Mouse (Mus musculus) frontal cortex, postnatal 14 days (tissue): Measurements from ENCODE around the gene Itga1.

ENCODE experiments used
- DNase-seq, 2 experiments: peaks; one replicate each; pipeline ENCODE4 v3.0.0; 2022; ENCODE audit warnings: low spot score in 2 of 2

Itga1 gene

DNA sequence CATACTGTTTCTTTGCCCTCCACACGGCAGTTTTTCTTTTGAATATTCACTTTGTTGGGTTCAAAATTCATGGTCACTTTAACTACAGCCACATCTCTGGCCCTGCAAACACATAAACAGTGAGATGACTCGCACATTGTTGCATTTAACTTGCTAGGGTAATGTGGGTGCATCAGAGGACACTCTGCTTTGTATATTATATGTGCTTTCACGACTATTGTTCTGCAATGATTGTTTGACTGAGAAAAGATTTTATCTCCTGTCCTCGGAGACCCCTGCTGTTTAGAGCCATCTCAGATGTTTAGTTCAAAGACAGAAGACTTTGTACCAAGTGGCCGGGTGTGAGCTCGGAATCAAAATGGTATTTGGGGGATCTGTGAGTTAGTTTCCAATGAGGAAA, 114.1 kb downstream of the Itga1 start:
- DNase-seq = no peak

DNA sequence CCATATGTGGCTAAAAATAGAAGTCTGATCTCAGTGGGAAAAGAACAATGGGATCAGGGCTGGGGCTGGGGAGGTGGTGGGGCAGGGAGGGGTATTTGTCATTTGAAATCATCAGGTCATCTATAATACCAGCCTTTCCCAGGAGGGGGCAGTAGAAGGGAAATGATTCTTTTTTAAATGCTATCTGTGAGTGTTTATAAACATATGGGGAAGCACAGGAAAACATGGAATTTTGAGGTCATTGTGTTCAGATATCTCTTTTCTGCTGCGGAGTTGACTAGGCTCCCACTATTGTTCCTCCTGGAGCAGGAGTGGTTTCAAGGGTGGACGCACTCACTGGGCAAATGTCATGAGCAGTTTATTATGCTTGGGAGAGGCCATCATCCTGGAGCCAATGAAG, 114.6 kb downstream of the Itga1 start:
- DNase-seq = no peak

DNA sequence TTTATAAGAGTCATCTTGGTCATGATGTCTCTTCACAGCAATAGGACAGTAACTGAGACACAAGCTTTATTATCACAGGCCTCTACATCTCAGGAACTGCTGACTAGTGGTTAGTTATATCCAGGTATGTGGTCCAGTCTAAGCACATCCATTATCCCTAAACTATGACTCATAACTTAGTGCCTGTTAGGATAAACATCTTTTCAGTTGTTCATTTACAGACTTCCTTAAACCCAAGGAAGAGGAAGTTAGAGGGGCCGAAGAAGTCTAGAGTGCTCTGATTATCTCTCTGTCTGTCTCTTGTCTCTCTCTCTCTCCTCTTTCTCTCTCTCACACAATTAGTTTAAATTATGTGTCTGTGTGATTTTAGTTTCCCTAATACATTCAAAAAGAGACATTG, 117.1 kb downstream of the Itga1 start:
- DNase-seq = no peak

DNA sequence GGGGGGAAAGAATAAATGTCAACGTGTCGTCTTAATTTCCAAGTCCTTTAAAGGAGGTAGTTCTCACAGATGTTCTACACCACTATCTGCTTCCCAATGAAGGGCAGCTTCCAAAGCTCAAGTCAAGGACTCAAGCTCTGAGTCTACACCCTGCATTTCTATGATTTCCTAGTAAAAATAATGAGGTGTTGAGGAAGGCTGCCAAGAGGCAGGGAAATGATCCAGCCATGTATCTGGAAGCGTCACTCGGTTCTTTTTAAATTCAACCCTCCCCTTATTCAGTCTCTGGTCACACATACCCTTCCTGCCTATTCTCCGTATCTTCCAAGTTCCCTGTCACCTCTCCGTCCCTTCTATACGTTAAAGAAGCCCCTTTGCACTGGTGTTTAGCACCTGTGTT, 118.6 kb downstream of the Itga1 start:
- no peak for DNase-seq

DNA sequence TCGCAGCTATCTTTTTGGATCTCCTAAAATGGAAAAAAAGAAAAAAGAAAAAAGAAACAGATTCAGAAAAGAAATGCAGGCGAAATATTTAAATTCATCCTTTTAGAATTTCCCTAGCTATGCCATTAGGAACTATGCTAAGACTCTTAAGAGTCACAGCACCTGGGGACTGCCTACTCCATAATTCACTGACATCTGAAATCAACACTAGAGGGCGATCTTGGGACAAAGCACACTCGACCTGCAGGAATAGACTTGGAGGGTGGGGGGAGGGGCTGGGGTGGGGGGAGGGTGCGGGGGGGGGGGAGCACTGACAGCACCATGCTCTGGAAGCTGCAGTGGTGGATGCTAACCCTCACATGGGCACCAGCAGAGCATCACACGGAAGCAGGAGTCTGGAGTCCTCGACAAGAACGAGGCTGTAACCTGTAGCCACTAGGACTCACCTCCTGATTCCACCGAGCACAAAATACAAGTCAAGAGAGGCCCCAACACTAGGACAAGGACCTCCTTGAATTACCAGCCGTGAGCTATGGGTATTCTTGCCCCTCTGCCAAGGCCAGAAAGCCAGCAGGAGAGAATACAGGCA, 120.8 kb downstream of the Itga1 start:
- no peak for DNase-seq

- DNase-seq = no peak
Measured at GRCm38 (mm10) chr13:114974484-114975042, 127.2 kb downstream of the Itga1 start.

GRCm38 (mm10) chr13:114971905-114972304, 129.9 kb downstream of the Itga1 start:
- no peak for DNase-seq

DNA sequence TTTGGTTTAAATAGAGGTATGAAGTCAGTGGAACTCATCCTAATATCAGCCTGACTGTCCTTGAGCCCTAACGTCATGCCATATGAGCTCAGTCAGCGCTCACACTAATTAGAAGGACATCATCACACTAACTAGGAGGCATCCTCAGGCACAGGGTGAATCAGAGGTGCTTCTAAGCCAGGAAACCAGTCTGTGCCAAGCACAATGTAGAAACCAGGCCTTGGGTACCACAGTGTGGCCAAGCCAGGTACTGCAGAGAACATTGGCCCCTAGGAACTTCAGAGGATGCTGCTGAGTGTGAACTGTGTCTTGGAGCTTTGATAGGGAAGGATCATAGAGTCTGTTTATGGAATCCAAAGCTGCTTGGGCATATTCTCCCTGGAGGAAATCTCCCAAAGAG, 137.5 kb downstream of the Itga1 start:
- peak; percentile 49 to 80 for DNase-seq

DNA sequence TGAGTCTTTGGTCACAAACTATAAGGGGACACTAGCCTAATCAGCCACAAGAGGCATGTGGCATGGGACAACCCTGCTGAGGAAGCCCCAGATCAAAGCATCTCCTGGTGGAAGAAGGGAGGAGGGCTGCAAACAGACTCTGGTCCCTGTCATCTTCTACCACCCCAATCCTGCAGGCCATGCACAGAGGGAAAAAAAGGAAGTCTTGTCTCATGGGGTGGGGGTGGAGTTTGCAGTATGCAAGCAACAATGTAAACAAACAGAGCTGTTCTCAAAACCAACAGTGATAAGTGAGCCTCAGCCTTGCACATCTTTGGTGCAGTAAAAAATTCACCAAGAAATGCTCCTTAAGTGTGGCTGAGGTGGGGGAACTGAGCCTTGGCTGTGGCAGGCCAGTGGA, 147.2 kb downstream of the Itga1 start:
- no peak for DNase-seq

GRCm38 (mm10) chr13:114933541-114933940, 168.2 kb downstream of the Itga1 start:
- no peak for DNase-seq

GRCm38 (mm10) chr13:114931775-114932294, 169.9 kb downstream of the Itga1 start, which contains the start of gene Itga2:
Gene Itga2 (minus strand): TSS chr13:114932100.
- peak in 1 of 2 experiments; percentile 18 for DNase-seq

DNA sequence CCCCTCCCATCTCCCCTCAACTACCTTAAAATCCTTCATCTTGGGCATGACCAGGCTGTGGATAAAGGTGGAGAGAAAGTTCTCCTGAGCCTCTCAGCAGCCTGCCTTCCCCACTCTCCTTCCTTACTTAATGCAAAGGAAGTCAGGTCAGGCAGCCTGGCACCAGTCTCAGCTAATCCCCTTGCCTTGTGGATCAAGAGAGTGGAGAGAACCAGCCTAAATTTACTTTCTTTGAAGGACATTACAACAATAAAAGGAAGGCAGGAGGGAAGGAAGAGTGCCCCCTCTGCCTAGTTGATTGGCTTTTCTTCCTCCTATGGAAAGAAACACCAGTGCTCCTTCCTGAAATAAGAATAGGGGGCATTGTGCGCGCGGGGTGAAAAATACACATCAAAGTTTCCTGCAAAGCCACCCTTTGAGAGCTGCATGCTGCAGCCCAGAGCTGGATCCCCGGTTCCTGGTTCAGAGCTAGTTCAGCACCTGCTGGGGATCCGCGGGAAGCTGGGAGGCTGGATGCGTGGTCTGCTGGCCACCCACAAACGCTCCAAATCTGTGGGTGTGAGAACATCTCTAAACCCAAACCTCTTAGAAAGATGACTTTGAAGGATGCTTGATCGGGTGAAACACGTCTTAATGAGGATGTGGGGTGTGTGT, 170.6 kb downstream of the Itga1 start:
- no peak for DNase-seq

GRCm38 (mm10) chr13:114924785-114925184, 177.0 kb downstream of the Itga1 start:
- DNase-seq = no peak

GRCm38 (mm10) chr13:114923331-114923730, 178.4 kb downstream of the Itga1 start:
- no peak for DNase-seq

GRCm38 (mm10) chr13:114915767-114916166, 186.0 kb downstream of the Itga1 start:
- DNase-seq = no peak

DNA sequence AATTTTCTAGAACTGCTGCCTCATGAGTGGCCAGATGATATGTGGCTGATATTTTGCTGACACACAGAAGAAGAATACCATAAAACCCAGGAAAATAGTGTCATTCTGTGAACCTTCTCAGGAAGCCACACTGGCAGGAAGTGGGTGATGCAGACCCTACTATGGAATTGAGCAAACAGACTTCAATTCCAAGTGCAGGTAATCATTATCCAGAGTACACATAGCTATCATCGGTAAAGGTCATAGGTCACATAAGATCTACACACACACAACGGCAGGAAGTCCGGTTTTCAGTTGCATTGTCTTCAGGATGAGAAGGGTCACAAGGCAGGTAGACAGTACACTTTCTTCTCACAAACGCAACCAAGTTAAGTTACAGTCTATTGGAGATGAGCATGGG, 186.8 kb downstream of the Itga1 start:
- DNase-seq = no peak

DNA sequence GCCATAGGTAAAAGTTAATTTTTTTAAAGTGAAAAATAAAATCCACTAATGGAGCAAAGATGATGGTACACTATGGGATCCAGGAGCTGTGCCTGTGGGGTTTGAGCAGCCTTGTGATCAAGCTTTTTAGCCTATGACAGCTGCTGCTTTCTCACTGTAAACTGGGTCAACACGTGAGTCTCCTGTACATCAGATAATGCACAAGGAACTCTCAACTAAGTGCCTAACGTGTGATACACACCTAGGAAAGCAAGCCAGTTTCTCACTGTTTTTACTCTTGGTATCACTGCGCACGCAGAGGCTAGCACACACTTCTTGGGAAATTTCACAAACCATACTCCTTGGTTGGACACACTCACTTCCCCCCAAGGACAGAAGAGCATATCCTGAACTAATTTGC, 187.2 kb downstream of the Itga1 start:
- no peak for DNase-seq

DNA sequence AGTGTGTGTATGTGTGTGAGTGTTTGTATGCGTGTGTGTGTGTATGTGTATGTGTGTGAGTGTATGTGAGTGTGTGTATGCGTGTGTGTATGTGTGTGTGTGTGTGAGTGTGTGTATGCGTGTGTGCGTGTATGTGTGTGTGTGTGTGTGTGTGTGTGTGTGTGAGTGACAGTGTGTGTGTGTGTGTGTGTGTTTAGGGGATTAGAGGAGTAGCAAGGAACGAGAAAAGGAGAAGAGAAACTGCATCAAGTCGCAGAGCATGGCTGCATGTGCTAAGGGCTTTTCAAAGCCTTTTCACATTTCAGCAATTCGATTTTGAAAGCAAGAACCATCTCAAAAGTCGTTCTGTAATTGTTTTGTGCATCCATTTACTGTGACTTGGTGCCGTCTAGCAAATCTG, 191.1 kb downstream of the Itga1 start:
- no peak for DNase-seq

- no peak for DNase-seq
Measured at GRCm38 (mm10) chr13:114909514-114909913, 192.2 kb downstream of the Itga1 start.

GRCm38 (mm10) chr13:114907876-114908275, 193.9 kb downstream of the Itga1 start:
- DNase-seq = no peak
